Mouse (Mus musculus) spleen, adult 2 months (tissue): ENCODE data around the gene Sspn.

Source experiments
- CTCF ChIP-seq: fragments of 200-500 bp; IDR thresholded peaks from 2 replicates; pipeline ENCODE4 v1.5.1; 2011; ENCODE audit warnings: mild to moderate bottlenecking, inconsistent platforms; ENCODE audit not compliant: insufficient read depth, insufficient read length, insufficient replicate concordance; ENCODE audit errors: extremely low read depth
- POLR2A ChIP-seq: fragments of 200-500 bp; IDR thresholded peaks from 2 replicates; pipeline ENCODE4 v1.6.1; 2011; ENCODE audit warnings: low read depth, low read length, inconsistent platforms

DNA sequence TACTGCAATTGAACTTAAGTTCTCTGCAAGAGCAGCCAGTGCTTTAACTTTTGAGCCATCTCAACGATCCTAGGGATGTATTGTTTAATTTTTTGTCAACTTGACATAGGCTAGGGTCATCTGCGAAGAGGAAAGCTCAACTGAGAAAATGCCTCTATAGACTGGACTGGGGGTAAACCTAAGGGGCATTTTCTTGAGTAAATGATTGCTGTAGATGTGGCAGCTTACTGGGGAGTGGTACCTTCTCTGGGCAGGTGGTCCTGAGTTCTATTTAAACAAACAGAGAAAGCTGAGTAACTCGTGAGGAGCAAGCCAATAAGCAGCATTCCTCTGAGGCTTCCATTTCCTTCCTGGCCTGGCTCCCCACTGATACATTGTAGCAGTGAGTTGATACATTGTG, at the start of gene Sspn:
- TF ChIP-seq CTCF (no peak), POLR2A (no peak)
